21 mouse cellular contexts compared by ENCODE assay signal in the genomic region with DNA sequence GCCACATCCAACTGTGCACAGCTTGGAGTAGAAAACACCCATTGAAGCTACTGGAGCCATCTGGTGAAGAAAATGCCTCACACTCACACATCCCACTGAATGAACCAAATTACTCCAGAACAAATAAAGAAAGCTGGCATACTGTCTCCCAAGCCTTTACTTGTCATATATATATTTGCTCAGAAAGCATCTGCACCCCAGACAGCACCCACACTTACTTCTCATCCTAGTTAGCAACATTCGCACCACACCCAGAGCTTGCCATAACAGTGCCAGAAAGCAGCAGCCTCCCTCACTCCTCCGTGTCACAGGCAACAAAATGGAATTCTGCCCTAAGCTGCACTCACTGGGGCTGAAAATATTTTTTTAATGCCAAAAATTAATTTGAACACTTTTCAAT.
DNase-seq lines count a peak whose midpoint lies in the region; ATAC-seq lines count a peak whose summit lies in the region.
"Had no signal": no experiment of that assay in that cellular context is flagged by ENCODE, and none has a peak within 500 bp of the region (broad histone marks: within the 10 kb centered on the region; RNA-seq: fewer than 3 reads in every experiment).

No protein-coding gene starts in this region.

- ATAC-seq in forebrain, embryonic 13.5 days: peak; percentile 88; the same call in 1 of the 2 replicates
- ATAC-seq in forebrain, embryonic 11.5 days (replicated peaks; ENCODE audit: low FRiP score): no peak
- ATAC-seq in megakaryocyte, adult 5-6 weeks (ENCODE audit: poor library complexity, severe bottlenecking): no peak
- no peak for ATAC-seq in midbrain, embryonic 11.5 days (ENCODE audit: low FRiP score)
- ATAC-seq: activated CD4-positive, CD25-positive, alpha-beta regulatory T cell, adult 4 months; liver, postnatal 0 days had no signal

- no peaks in the 10 kb centered on the region for H3K9me3 ChIP-seq in forebrain, embryonic 13.5 days (replicated peaks)
- no peaks in the 10 kb centered on the region for H3K9me3 ChIP-seq in forebrain, embryonic 11.5 days (ENCODE audit: control insufficient read depth, low read length)
- no peaks in the 10 kb centered on the region for H3K9me3 ChIP-seq in midbrain, embryonic 11.5 days (ENCODE audit: control insufficient read depth, low read length)
- H3K9me3 ChIP-seq: embryonic facial prominence, embryonic 12.5 days; limb, embryonic 13.5 days had no signal

- DNase-seq in forebrain, embryonic 11.5 days (ENCODE audit: low spot score): no peak
- peak; percentile 52 to 73 for DNase-seq in frontal cortex, postnatal 14 days (ENCODE audit: low spot score in 2 of 2)
- peak; percentile 39 to 73 for DNase-seq in layer of hippocampus, postnatal 14 days (ENCODE audit: low spot score in 2 of 2)
- DNase-seq in right cerebral cortex, adult 2 months (ENCODE audit: low spot score in 2 of 2): peak; percentile 71 to 77
- DNase-seq in cerebellum, adult 11 months: no peak
- no peak for DNase-seq in midbrain, embryonic 11.5 days (ENCODE audit: low spot score, missing footprints)
- DNase-seq: cerebellum, adult 9-11 months; heart, adult 18-20 months; heart, postnatal 10 days; kidney, postnatal 10 days; liver, postnatal 0 days; lung, postnatal 36 days; midbrain, embryonic 14.5 days; thymus, postnatal 4 days had no signal

- H3K36me3 ChIP-seq in forebrain, embryonic 13.5 days (ENCODE audit: poor library complexity, severe bottlenecking): no peaks in the 10 kb centered on the region
- H3K36me3 ChIP-seq in forebrain, embryonic 11.5 days (ENCODE audit: control insufficient read depth, insufficient read depth, low read length): no peaks in the 10 kb centered on the region
- H3K36me3 ChIP-seq in midbrain, embryonic 11.5 days (ENCODE audit: control insufficient read depth, insufficient read depth, low read length): no peaks in the 10 kb centered on the region
- H3K36me3 ChIP-seq: embryonic facial prominence, embryonic 12.5 days; limb, embryonic 13.5 days had no signal

- H3K27ac ChIP-seq in forebrain, embryonic 13.5 days: no peak overlapping the region
- H3K27ac ChIP-seq in forebrain, embryonic 11.5 days (ENCODE audit: low read depth, low read length): no peak overlapping the region
- H3K27ac ChIP-seq in midbrain, embryonic 11.5 days (ENCODE audit: low read depth, low read length): no peak overlapping the region
- H3K27ac ChIP-seq: embryonic facial prominence, embryonic 12.5 days; limb, embryonic 13.5 days; stomach, postnatal 0 days had no signal

- no peaks in the 10 kb centered on the region for H3K4me1 ChIP-seq in forebrain, embryonic 13.5 days
- no peaks in the 10 kb centered on the region for H3K4me1 ChIP-seq in forebrain, embryonic 11.5 days (replicated peaks; ENCODE audit: control insufficient read depth, insufficient read depth, low read length)
- H3K4me1 ChIP-seq in midbrain, embryonic 11.5 days (ENCODE audit: control insufficient read depth, insufficient read depth, low read length): no peaks in the 10 kb centered on the region
- H3K4me1 ChIP-seq: embryonic facial prominence, embryonic 12.5 days; limb, embryonic 13.5 days had no signal

- H3K27me3 ChIP-seq in forebrain, embryonic 13.5 days: no peaks in the 10 kb centered on the region
- no peaks in the 10 kb centered on the region for H3K27me3 ChIP-seq in forebrain, embryonic 11.5 days (ENCODE audit: control insufficient read depth, insufficient read depth, low read length)
- H3K27me3 ChIP-seq in midbrain, embryonic 11.5 days (ENCODE audit: control insufficient read depth, insufficient read depth, low read length): no peaks in the 10 kb centered on the region
- H3K27me3 ChIP-seq: CH12.LX; embryonic facial prominence, embryonic 12.5 days; limb, embryonic 13.5 days had no signal

- no peak overlapping the region for H3K9ac ChIP-seq in forebrain, embryonic 13.5 days
- no peak overlapping the region for H3K9ac ChIP-seq in forebrain, embryonic 11.5 days (ENCODE audit: low read length)
- H3K9ac ChIP-seq in midbrain, embryonic 11.5 days (ENCODE audit: low read length): no peak overlapping the region
- H3K9ac ChIP-seq: embryonic facial prominence, embryonic 12.5 days; limb, embryonic 13.5 days; liver, postnatal 0 days had no signal

- WGBS in forebrain, embryonic 13.5 days: 76% methylated on average over 2 of the region's 2 CpGs
- 81% methylated on average over 2 of the region's 2 CpGs for WGBS in forebrain, embryonic 11.5 days
- WGBS in midbrain, embryonic 11.5 days: 80% methylated on average over 2 of the region's 2 CpGs

- no peak overlapping the region for H3K4me3 ChIP-seq in forebrain, embryonic 13.5 days
- H3K4me3 ChIP-seq in forebrain, embryonic 11.5 days (ENCODE audit: low read depth, low read length): no peak overlapping the region
- H3K4me3 ChIP-seq in midbrain, embryonic 11.5 days (ENCODE audit: low read depth, low read length): no peak overlapping the region
- H3K4me3 ChIP-seq: embryonic facial prominence, embryonic 12.5 days; limb, embryonic 13.5 days had no signal

- no peak overlapping the region for H3K4me2 ChIP-seq in forebrain, embryonic 13.5 days
- H3K4me2 ChIP-seq in forebrain, embryonic 11.5 days (ENCODE audit: low read depth, low read length, severe bottlenecking): no peak overlapping the region
- H3K4me2 ChIP-seq in midbrain, embryonic 11.5 days: no peak overlapping the region
- H3K4me2 ChIP-seq: embryonic facial prominence, embryonic 12.5 days; limb, embryonic 13.5 days had no signal

Comparison
In these comparisons a context has a peak if more than half of its experiments do, and no peak if none do; other contexts are left out.
1. DNase-seq: peak in frontal cortex, postnatal 14 days (2 of 2), layer of hippocampus, postnatal 14 days (2 of 2) and right cerebral cortex, adult 2 months (2 of 2); none in forebrain, embryonic 11.5 days (single experiment), cerebellum, adult 11 months (single experiment) and midbrain, embryonic 11.5 days (single experiment).